In genomic region chr5:86840207-86840606, GRCm38 (mm10) we compare ENCODE assay signal across 19 mouse cellular contexts. TPM values are rescaled to one million over a fixed set of nuclear protein-coding genes. Genes with fewer than 3 reads are reported as not detected.
DNase-seq lines count a peak whose midpoint lies in the region; ATAC-seq lines count a peak whose summit lies in the region.
"Had no signal": no experiment of that assay in that cellular context is flagged by ENCODE, and none has a peak within 500 bp of the region (broad histone marks: within the 10 kb centered on the region; RNA-seq: fewer than 3 reads in every experiment).

No protein-coding gene starts in this region.

- peak; percentile 53 for ATAC-seq in CD4-positive, CD25-positive, alpha-beta regulatory T cell, adult 4 months
- peak; percentile 56 for ATAC-seq in activated CD4-positive, CD25-positive, alpha-beta regulatory T cell, adult 4 months
- peak; percentile 36 for ATAC-seq in inflammation-experienced regulatory T-cells, adult 6 months
- ATAC-seq: hindbrain, postnatal 0 days; intestine, embryonic 15.5 days had no signal

- no peak for DNase-seq in layer of hippocampus, adult 8-10 months (ENCODE audit: low spot score in 2 of 2)
- no peak for DNase-seq in adipocyte (ENCODE audit: low spot score)
- no peak for DNase-seq in adrenal gland, adult 2 months
- DNase-seq: adrenal gland, postnatal 10 days; adrenal gland, postnatal 36 days; cerebellum, adult 18-20 months; cerebellum, adult 9-10 months; cerebellum, postnatal 14 days; gastrocnemius, postnatal 10 days; gastrocnemius, postnatal 36 days; heart, adult 11 months; heart, postnatal 10 days; heart, postnatal 36 days; kidney, adult 11 months had no signal

RNA-seq across cellular contexts. Expression of gene Ythdc1, which starts 36.2 kb away (rescaled TPM):
- polyA plus RNA-seq in CD4-positive, CD25-positive, alpha-beta regulatory T cell, adult 4 months (2017; shearing (Covaris generic)), result 10 to 100 TPM; 74.9 to 83.7 TPM
- 10 to 100 TPM; 53.2 to 63.2 TPM for polyA plus RNA-seq in activated CD4-positive, CD25-positive, alpha-beta regulatory T cell, adult 4 months (2017; shearing (Covaris generic))
- polyA plus RNA-seq in inflammation-experienced regulatory T-cells, adult 6 months (2017; shearing (Covaris generic)), result 10 to 100 TPM; 55.4 to 93.3 (median 82.2) TPM
- total RNA-seq in layer of hippocampus, adult 8-10 months (2022), result 10 to 100 TPM; 51.1 to 70.6 (median 64.1) TPM
- total RNA-seq in adrenal gland, adult 2 months (2021), result 10 to 100 TPM; 41.2 to 88.2 TPM
- 2.7 and 4.5 TPM in 2 replicates for polyA plus RNA-seq in adrenal gland, adult 2 months (2012; rRNA removed)
